Mouse (Mus musculus): Measurements from ENCODE around the gene Nlrp1b.

Nlrp1b gene

GRCm38 (mm10) chr11:71230684-71231480 is at the start of gene Nlrp1b:
TSS of gene Nlrp1b (minus strand) at chr11:71230733.
- no peak for DNase-seq (ENCODE audit: low spot score)

GRCm38 (mm10) chr11:71261036-71261435 is 30.5 kb upstream of the Nlrp1b start:
- DNase-seq (ENCODE audit: low spot score), result no peak

GRCm38 (mm10) chr11:71251333-71251732 is 20.8 kb upstream of the Nlrp1b start:
- DNase-seq (ENCODE audit: low spot score), result no peak

GRCm38 (mm10) chr11:71224614-71225013 is 5.9 kb downstream of the Nlrp1b start:
- no peak for DNase-seq (ENCODE audit: low spot score)

GRCm38 (mm10) chr11:71202703-71203102 is 27.8 kb downstream of the Nlrp1b start:
- DNase-seq (ENCODE audit: low spot score), result no peak

GRCm38 (mm10) chr11:71199349-71199748 is 31.2 kb downstream of the Nlrp1b start:
- no peak for DNase-seq (ENCODE audit: low spot score)

GRCm38 (mm10) chr11:71169633-71170032 is 60.9 kb downstream of the Nlrp1b start:
- no peak for DNase-seq (ENCODE audit: low spot score)

- no peak for DNase-seq (ENCODE audit: low spot score)
Measured at GRCm38 (mm10) chr11:71164139-71164538, 66.4 kb downstream of the Nlrp1b start.

GRCm38 (mm10) chr11:71159439-71160136 is 70.9 kb downstream of the Nlrp1b start:
- no peak for DNase-seq (ENCODE audit: low spot score)

GRCm38 (mm10) chr11:71155272-71155671 is 75.3 kb downstream of the Nlrp1b start:
- no peak for DNase-seq (ENCODE audit: low spot score)

GRCm38 (mm10) chr11:71144661-71145060 is 85.9 kb downstream of the Nlrp1b start, which contains the start of gene Nlrp1a:
TSS of gene Nlrp1a (minus strand) at chr11:71144704.
- no peak for DNase-seq (ENCODE audit: low spot score)

GRCm38 (mm10) chr11:71142031-71142430 is 88.5 kb downstream of the Nlrp1b start:
- no peak for DNase-seq (ENCODE audit: low spot score)

- DNase-seq (ENCODE audit: low spot score), result no peak
Measured at GRCm38 (mm10) chr11:71107128-71107527, 123.4 kb downstream of the Nlrp1b start.

- DNase-seq (ENCODE audit: low spot score), result no peak
Measured at GRCm38 (mm10) chr11:71106261-71107021, 124.1 kb downstream of the Nlrp1b start.

- no peak for DNase-seq (ENCODE audit: low spot score)
Measured at GRCm38 (mm10) chr11:71103931-71104330, 126.6 kb downstream of the Nlrp1b start.
